Mouse (Mus musculus): Measurements from ENCODE around the gene Cog5. TPM values are rescaled to one million over a fixed set of nuclear protein-coding genes. Genes with fewer than 3 reads are reported as not detected.

Gene Cog5
- polyA plus RNA-seq, 1 experiment from 2014 or later = 41.1 TPM

Other genes with a start within 250 kb of the Cog5 start
- gene Cbll1, start 155.3 kb upstream of the Cog5 start, polyA plus RNA-seq (2014; fragmentation: Nextera tagmentation; extraction: Ambion mirVana) = 23.4 and 25.3 TPM in 2 replicates
- gene Slc26a4, start 94.9 kb upstream of the Cog5 start, polyA plus RNA-seq (2014; fragmentation: Nextera tagmentation; extraction: Ambion mirVana) = 0.07 TPM in 1 of 2 replicates, not detected in the other
- gene Bcap29, start 20.2 kb upstream of the Cog5 start, polyA plus RNA-seq (2014; fragmentation: Nextera tagmentation; extraction: Ambion mirVana) = 27.3 and 30.6 TPM in 2 replicates
- gene Dus4l, start within 50 bp of the Cog5 start, polyA plus RNA-seq (2014; fragmentation: Nextera tagmentation; extraction: Ambion mirVana) = 9.3 and 13.2 TPM in 2 replicates
- 11.0 and 12.7 TPM in 2 replicates for gene Gpr22, start 59.1 kb downstream of the Cog5 start, polyA plus RNA-seq (2014; fragmentation: Nextera tagmentation; extraction: Ambion mirVana)